Comparison of ENCODE assay signal across 8 mouse cellular contexts in the genomic region with DNA sequence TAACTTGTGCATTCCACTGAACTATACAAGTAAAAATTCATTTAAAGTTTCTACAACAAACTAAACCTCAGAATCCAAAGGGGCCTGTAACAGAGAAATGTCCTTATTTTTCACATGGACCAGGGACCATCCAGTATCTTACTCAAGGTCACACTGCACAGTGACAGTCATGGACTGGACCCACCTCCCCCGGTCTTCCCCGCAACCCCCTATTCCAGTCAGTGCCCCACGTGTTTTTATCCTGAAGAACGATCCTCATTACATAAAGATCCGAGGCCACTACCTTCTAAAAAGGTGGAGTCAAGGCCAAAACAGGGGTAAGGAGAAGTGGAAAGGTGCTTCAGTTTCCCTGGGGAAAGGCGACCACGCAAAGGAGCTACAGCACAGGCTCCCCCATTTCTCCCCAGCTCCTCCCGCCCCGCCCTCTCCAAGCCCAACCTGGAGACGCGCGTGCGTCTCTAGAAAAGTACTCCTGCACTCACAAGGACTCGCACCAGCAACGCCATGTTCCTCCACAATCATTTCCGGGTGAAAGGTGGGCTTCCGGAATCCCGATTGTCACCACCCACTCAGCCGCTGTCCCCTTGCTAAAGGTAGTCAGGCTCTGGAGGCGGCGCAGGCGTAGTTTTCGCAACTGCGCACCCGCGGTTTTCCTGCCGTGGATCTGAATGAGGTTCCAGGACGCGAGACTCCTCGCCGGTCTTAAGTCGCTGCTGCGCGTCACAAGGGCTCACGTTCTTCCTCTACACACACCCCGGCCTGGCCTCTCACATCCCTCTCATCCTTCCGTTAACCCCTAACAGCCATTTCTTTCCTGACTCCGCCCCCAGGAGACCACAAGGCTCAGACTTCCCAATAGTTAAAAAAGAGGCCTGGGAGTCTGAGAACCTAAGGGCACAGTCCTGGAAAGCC. TPM values are rescaled to one million over a fixed set of nuclear protein-coding genes. Genes with fewer than 3 reads are reported as not detected.
DNase-seq lines count a peak whose midpoint lies in the region; ATAC-seq and TF ChIP-seq lines count a peak whose summit lies in the region.

A gene (minus strand): TSS at position 780 of the 912 bp plus-strand sequence.

- ATAC-seq in embryonic facial prominence, embryonic 14.5 days (ENCODE audit: low read depth): peak; percentile 96
- peak; percentile 94 for ATAC-seq in limb, embryonic 14.5 days (ENCODE audit: low FRiP score, low read depth)
- peak; percentile 96 for ATAC-seq in midbrain, postnatal 0 days (ENCODE audit: low FRiP score)

- no peaks in the 10 kb centered on the region for H3K36me3 ChIP-seq in embryonic facial prominence, embryonic 14.5 days (ENCODE audit: control insufficient read depth, insufficient read depth, low read length)
- H3K36me3 ChIP-seq in limb, embryonic 14.5 days (ENCODE audit: control insufficient read depth, insufficient read depth, low read length): no peaks in the 10 kb centered on the region
- H3K36me3 ChIP-seq in midbrain, postnatal 0 days (ENCODE audit: insufficient read depth, low read length): no peaks in the 10 kb centered on the region

- peak within 1 kb of the TSS; percentile 72 for H3K4me3 ChIP-seq in embryonic facial prominence, embryonic 14.5 days (ENCODE audit: low read depth, low read length)
- H3K4me3 ChIP-seq in limb, embryonic 14.5 days (replicated peaks; ENCODE audit: low read length): peak within 1 kb of the TSS; percentile 62
- peak within 1 kb of the TSS; percentile 51 for H3K4me3 ChIP-seq in midbrain, postnatal 0 days (ENCODE audit: low read depth, low read length)

- H3K4me1 ChIP-seq in embryonic facial prominence, embryonic 14.5 days (ENCODE audit: control insufficient read depth, insufficient read depth, low read length): peaks cover 12% of the 10 kb centered on the region
- H3K4me1 ChIP-seq in limb, embryonic 14.5 days (ENCODE audit: control insufficient read depth, insufficient read depth, low read length): peaks cover 14% of the 10 kb centered on the region
- peaks cover 7% of the 10 kb centered on the region; the same call in 1 of the 2 replicates for H3K4me1 ChIP-seq in midbrain, postnatal 0 days (ENCODE audit: insufficient read depth, low read length)

- no peak for TF ChIP-seq CTCF in midbrain, postnatal 0 days (IDR thresholded peaks at IDR 0.05)

- TF ChIP-seq POLR2A in limb, embryonic 14.5 days (IDR thresholded peaks at IDR 0.05; ENCODE audit: borderline replicate concordance, extremely low read depth, insufficient read depth, insufficient read length): peak; percentile 62; the same call in 1 of the 2 replicates

- peak within 1 kb of the TSS; percentile 75 for H3K9ac ChIP-seq in embryonic facial prominence, embryonic 14.5 days (ENCODE audit: low read depth, low read length)
- peak within 1 kb of the TSS; percentile 57 for H3K9ac ChIP-seq in limb, embryonic 14.5 days (ENCODE audit: low read depth, low read length, severe bottlenecking)
- H3K9ac ChIP-seq in midbrain, postnatal 0 days (replicated peaks; ENCODE audit: low read length, poor library complexity, severe bottlenecking): peak within 1 kb of the TSS; percentile 57

- DNase-seq in 3T3-L1 (ENCODE audit: low read depth, low spot score): peak; percentile 99
- peak; percentile 68 to 87 for DNase-seq in adrenal gland, postnatal 4 days (ENCODE audit: low spot score in 2 of 2)
- DNase-seq in embryonic facial prominence, embryonic 14.5 days (ENCODE audit: low spot score): peak; percentile 97
- peak; percentile 96 for DNase-seq in heart, adult 8-10 months (ENCODE audit: low spot score)
- peak; percentile 98 for DNase-seq in kidney, adult 9 months
- peak; percentile 95 for DNase-seq in limb, embryonic 14.5 days (ENCODE audit: low spot score)
- DNase-seq in midbrain, postnatal 0 days (ENCODE audit: low spot score): peak; percentile 98
- DNase-seq in spleen, postnatal 14 days (ENCODE audit: low spot score in 2 of 2): peak; percentile 66 to 82

- peak within 1 kb of the TSS; percentile 82 for H3K4me2 ChIP-seq in embryonic facial prominence, embryonic 14.5 days (ENCODE audit: low read depth, low read length)
- H3K4me2 ChIP-seq in limb, embryonic 14.5 days (replicated peaks; ENCODE audit: low read depth, low read length, severe bottlenecking): peak within 1 kb of the TSS; percentile 77
- peak within 1 kb of the TSS; percentile 59 for H3K4me2 ChIP-seq in midbrain, postnatal 0 days (ENCODE audit: low read depth, low read length, poor library complexity, severe bottlenecking)

- under 1% methylated on average over 38 of the region's 38 CpGs for WGBS in embryonic facial prominence, embryonic 14.5 days
- WGBS in limb, embryonic 14.5 days: under 1% methylated on average over 38 of the region's 38 CpGs
- WGBS in midbrain, postnatal 0 days: under 1% methylated on average over 38 of the region's 38 CpGs

- no peaks in the 10 kb centered on the region for H3K27me3 ChIP-seq in embryonic facial prominence, embryonic 14.5 days (replicated peaks; ENCODE audit: control insufficient read depth, insufficient read depth, low read length)
- no peaks in the 10 kb centered on the region for H3K27me3 ChIP-seq in limb, embryonic 14.5 days (ENCODE audit: control insufficient read depth, insufficient read depth, low read length)
- H3K27me3 ChIP-seq in midbrain, postnatal 0 days (ENCODE audit: insufficient read depth, low read length): no peaks in the 10 kb centered on the region

- 0 out of 2 replicates have a peak, but pooled peaks cover 3% of the 10 kb centered on the region for H3K9me3 ChIP-seq in embryonic facial prominence, embryonic 14.5 days (ENCODE audit: control insufficient read depth, low read length)
- no peaks in the 10 kb centered on the region for H3K9me3 ChIP-seq in limb, embryonic 14.5 days (ENCODE audit: control insufficient read depth, low read length)
- H3K9me3 ChIP-seq in midbrain, postnatal 0 days (ENCODE audit: low read length): no peaks in the 10 kb centered on the region

- peak within 1 kb of the TSS; percentile 94 for H3K27ac ChIP-seq in embryonic facial prominence, embryonic 14.5 days (replicated peaks; ENCODE audit: low read depth, low read length)
- peak within 1 kb of the TSS; percentile 85 for H3K27ac ChIP-seq in limb, embryonic 14.5 days (replicated peaks; ENCODE audit: low read depth, low read length)
- H3K27ac ChIP-seq in midbrain, postnatal 0 days (ENCODE audit: low read depth, low read length): peak within 1 kb of the TSS; percentile 85

RNA-seq across cellular contexts. Expression of the gene that starts here (rescaled TPM):
- 100 to 1,000 TPM in 1 of 2 experiments, 10 to 100 TPM in 1; 92.3 to 106 TPM for total RNA-seq in adrenal gland, postnatal 4 days (2021)
- polyA plus RNA-seq in embryonic facial prominence, embryonic 14.5 days (2014; fragmentation: Nextera tagmentation; extraction: Ambion mirVana): 58.3 and 65.9 TPM in 2 replicates
- total RNA-seq in heart, adult 8-10 months (2022): 100 to 1,000 TPM; 275 to 349 (median 295) TPM
- 32.6 and 42.1 TPM in 2 replicates for polyA plus RNA-seq in limb, embryonic 14.5 days (2012; rRNA removed)
- polyA plus RNA-seq in limb, embryonic 14.5 days (2014; fragmentation: Nextera tagmentation; extraction: Ambion mirVana): 57.2 and 58.5 TPM in 2 replicates
- total RNA-seq in midbrain, postnatal 0 days (2014; rRNA removed): 44.6 and 48.2 TPM in 2 replicates
- polyA plus RNA-seq in midbrain, postnatal 0 days (2015; fragmentation: Nextera tagmentation; extraction: Ambion mirVana): 55.0 and 58.9 TPM in 2 replicates

Comparison
In these comparisons a context has a peak if more than half of its experiments do, and no peak if none do; other contexts are left out.
1. Peak in every context shown above with its lines: DNase-seq, ATAC-seq, H3K4me3 ChIP-seq and H3K27ac ChIP-seq.